Mouse (Mus musculus) ES-Bruce4 (cell line): ENCODE measurements around the gene Lamtor2. TPM values are rescaled to one million over a fixed set of nuclear protein-coding genes. Genes with fewer than 3 reads are reported as not detected.

Experiments used
- H3K27ac ChIP-seq: 2 replicates; pipeline ENCODE4 v1.5.1; 2012; ENCODE audit warnings: low read length, inconsistent platforms; ENCODE audit not compliant: insufficient read depth
- H3K27me3 ChIP-seq: 2 replicates; pipeline ENCODE4 v1.6.1; 2012; ENCODE audit warnings: mild to moderate bottlenecking, low read length, inconsistent platforms; ENCODE audit not compliant: control insufficient read depth, poor library complexity, insufficient read depth, severe bottlenecking
- H3K36me3 ChIP-seq: 2 replicates; pipeline ENCODE4 v1.6.1; 2012; ENCODE audit warnings: inconsistent platforms, mild to moderate bottlenecking, low read length, moderate library complexity; ENCODE audit not compliant: control insufficient read depth, poor library complexity, insufficient read depth, severe bottlenecking
- H3K4me1 ChIP-seq: one replicate; pipeline ENCODE4 v1.8.1; 2011; ENCODE audit warnings: low read length; ENCODE audit not compliant: control insufficient read depth, insufficient read depth
- H3K4me3 ChIP-seq: 2 replicates; pipeline ENCODE4 v1.5.1; 2011; ENCODE audit warnings: low read depth, mild to moderate bottlenecking, low read length
- H3K9ac ChIP-seq: 2 replicates; pipeline ENCODE4 v1.6.1; 2012; ENCODE audit warnings: low read depth, mild to moderate bottlenecking, inconsistent platforms; ENCODE audit not compliant: poor library complexity, severe bottlenecking
- H3K9me3 ChIP-seq: replicated peaks from 2 replicates; pipeline ENCODE4 v1.6.1; 2012; ENCODE audit warnings: mild to moderate bottlenecking, low read length, inconsistent platforms; ENCODE audit not compliant: control insufficient read depth, poor library complexity, insufficient read depth, severe bottlenecking
- CTCF ChIP-seq: IDR thresholded peaks from one replicate; pipeline ENCODE4 v1.8.1; 2011; ENCODE audit warnings: low read depth, low read length
- EP300 ChIP-seq: IDR thresholded peaks from 2 replicates; pipeline ENCODE4 v1.6.1; 2011; ENCODE audit warnings: low read depth, low read length; ENCODE audit not compliant: insufficient read depth
- POLR2A ChIP-seq: IDR thresholded peaks from one replicate; pipeline ENCODE4 v1.8.1; 2011; ENCODE audit warnings: low read length; ENCODE audit not compliant: insufficient read depth
- polyA plus RNA-seq: library from polyadenylated mRNA; stranded (reverse); fragments of >200 nt; gene quantifications from 2 replicates; pipeline ENCODE4 v1.2.4, GENCODE M21; 2011; ENCODE audit warnings: low read depth; ENCODE audit not compliant: missing spikeins, insufficient read depth, insufficient read length

The Lamtor2 gene
- polyA plus RNA-seq, 1 experiment: 151 TPM

- no peaks in the 10 kb centered on the region for H3K9me3 ChIP-seq
- peaks cover 18% of the 10 kb centered on the region for H3K4me1 ChIP-seq
- H3K4me3 ChIP-seq: no peak overlapping the region
- TF ChIP-seq POLR2A: no peak
- no peak for TF ChIP-seq CTCF
- no peak for TF ChIP-seq EP300
- H3K27ac ChIP-seq: no peak overlapping the region
- H3K9ac ChIP-seq: no peak overlapping the region
- H3K36me3 ChIP-seq: no peaks in the 10 kb centered on the region
- H3K27me3 ChIP-seq: no peaks in the 10 kb centered on the region
These were observed 9.7 kb downstream of the Lamtor2 start for GRCm38 (mm10) chr3:88543174-88543573.

DNA sequence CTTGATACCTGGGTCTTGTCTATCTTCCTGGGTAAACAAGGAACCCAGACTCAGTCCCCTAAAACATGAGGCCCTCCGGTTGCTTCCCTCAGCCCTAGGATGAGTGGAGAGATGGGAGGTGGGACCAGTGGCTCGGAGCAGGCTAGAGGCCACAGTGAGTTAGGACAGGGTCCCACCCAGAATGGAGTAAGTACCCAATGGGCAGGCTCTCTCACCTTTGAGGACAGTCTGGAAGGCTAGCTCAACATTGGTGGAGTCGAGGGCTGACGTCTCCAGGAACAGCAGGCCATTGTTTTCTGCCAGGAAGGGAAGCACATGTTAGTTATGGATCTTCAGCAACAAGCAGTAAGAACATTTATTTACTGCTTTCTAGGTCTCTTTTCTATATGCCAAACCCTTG is 10.4 kb downstream of the Lamtor2 start:
- Histone ChIP-seq H3K27ac (no peak overlapping the region), H3K4me1 (peaks cover 19% of the 10 kb centered on the region), H3K36me3 (peaks cover 5% of the 10 kb centered on the region; the same call in 1 of the 2 replicates), H3K9ac (no peak overlapping the region), H3K4me3 (no peak overlapping the region), H3K9me3 (no peaks in the 10 kb centered on the region), H3K27me3 (no peaks in the 10 kb centered on the region)
- TF ChIP-seq EP300 (no peak), POLR2A (no peak), CTCF (no peak)

GRCm38 (mm10) chr3:88541622-88542401 is 11.1 kb downstream of the Lamtor2 start:
- H3K4me3 ChIP-seq: no peak overlapping the region
- H3K27ac ChIP-seq: no peak overlapping the region
- H3K36me3 ChIP-seq: peaks cover 8% of the 10 kb centered on the region; the same call in 1 of the 2 replicates
- H3K9ac ChIP-seq: no peak overlapping the region
- TF ChIP-seq CTCF (no peak), EP300 (no peak), POLR2A (no peak)
- H3K27me3 ChIP-seq: no peaks in the 10 kb centered on the region
- H3K4me1 ChIP-seq: peaks cover 17% of the 10 kb centered on the region
- H3K9me3 ChIP-seq: no peaks in the 10 kb centered on the region

GRCm38 (mm10) chr3:88540085-88540484 is 12.8 kb downstream of the Lamtor2 start:
- peaks cover 20% of the 10 kb centered on the region for H3K4me1 ChIP-seq
- no peak overlapping the region for H3K9ac ChIP-seq
- TF ChIP-seq EP300 (no peak), CTCF (no peak), POLR2A (no peak)
- H3K4me3 ChIP-seq: no peak overlapping the region
- H3K9me3 ChIP-seq: no peaks in the 10 kb centered on the region
- H3K27me3 ChIP-seq: no peaks in the 10 kb centered on the region
- peak overlapping the region; percentile 21 for H3K27ac ChIP-seq
- peaks cover 8% of the 10 kb centered on the region; the same call in 1 of the 2 replicates for H3K36me3 ChIP-seq

DNA sequence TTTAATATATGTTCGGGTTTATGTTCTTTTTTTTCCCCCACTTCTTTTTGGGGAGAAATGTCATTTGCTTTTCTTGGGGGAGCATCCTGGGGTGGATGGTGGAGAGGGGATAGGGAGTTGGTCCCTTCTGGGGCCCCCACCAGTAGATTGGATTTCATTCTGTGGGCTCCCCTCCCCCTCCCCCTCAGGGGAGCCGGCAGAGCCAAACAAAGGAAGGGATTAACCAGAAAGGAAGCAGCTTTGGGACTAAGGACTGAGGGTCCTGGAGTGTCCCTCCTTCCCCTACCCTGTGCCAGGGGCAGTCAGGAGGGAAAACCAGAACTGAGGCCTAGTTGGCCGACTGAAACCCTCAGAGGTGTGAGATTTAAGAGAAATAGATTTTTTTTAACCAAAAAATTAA is 13.5 kb downstream of the Lamtor2 start:
- Histone ChIP-seq H3K4me3 (no peak overlapping the region), H3K4me1 (peaks cover 22% of the 10 kb centered on the region), H3K9me3 (no peaks in the 10 kb centered on the region), H3K36me3 (peaks cover 8% of the 10 kb centered on the region; the same call in 1 of the 2 replicates), H3K9ac (no peak overlapping the region), H3K27ac (no peak overlapping the region), H3K27me3 (no peaks in the 10 kb centered on the region)
- no peak for TF ChIP-seq CTCF
- TF ChIP-seq EP300: peak; percentile 68; the same call in 1 of the 2 replicates
- TF ChIP-seq POLR2A: no peak

DNA sequence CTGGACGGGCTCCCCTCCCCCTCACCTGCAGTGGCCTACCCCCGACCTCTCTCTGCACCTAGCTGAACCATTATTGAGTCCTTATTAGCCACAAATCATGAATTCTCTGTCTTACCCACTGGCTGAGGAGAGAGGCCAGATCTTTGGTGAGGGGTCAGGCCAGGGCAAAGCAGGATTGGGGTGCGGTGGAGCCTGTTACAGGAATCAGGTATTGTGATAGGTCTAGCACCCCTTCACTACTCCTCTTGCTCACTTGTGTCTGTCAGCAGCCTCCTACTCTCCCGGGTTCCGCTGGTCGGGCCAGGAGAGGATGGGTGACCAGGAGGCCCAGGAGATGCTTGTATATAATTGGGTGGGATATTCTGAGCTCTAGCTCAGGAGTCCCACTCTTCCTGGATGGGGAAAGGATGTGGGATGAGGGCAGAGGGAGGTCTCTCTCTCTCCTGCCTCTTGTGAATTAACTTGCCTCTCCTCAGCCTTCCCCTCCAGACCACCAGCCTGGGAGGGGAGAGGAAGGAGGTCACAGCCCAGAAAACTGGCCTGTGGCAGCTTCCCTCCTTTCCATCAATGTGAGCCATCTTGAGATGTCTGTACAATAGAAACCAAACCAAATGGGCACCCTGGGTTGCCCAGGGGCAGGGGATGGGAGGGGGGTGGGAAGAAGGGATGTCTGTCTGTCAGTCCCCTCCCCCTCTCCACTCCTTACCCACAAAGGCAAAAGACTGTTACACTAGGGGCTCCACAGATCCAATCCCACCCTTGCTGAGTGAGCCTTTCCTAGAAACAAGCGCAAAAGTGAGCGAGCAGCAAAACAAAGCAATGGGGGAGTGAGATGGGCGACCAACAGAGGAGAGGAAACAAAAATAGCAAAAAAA is 14.4 kb downstream of the Lamtor2 start:
- Histone ChIP-seq H3K27ac (peak overlapping the region; percentile 27), H3K4me1 (peaks cover 22% of the 10 kb centered on the region), H3K9me3 (no peaks in the 10 kb centered on the region), H3K9ac (no peak overlapping the region), H3K36me3 (peaks cover 8% of the 10 kb centered on the region; the same call in 1 of the 2 replicates), H3K27me3 (no peaks in the 10 kb centered on the region), H3K4me3 (no peak overlapping the region)
- no peak for TF ChIP-seq EP300
- no peak for TF ChIP-seq CTCF
- TF ChIP-seq POLR2A: no peak
